Mouse (Mus musculus) urinary bladder, postnatal 0 days (tissue): ENCODE results near the gene Scgb1b12. TPM values are rescaled to one million over a fixed set of nuclear protein-coding genes. Genes with fewer than 3 reads are reported as not detected.

ENCODE experiments used
- polyA plus RNA-seq: library from polyadenylated mRNA; unstranded; fragments of >200 nt; fragmentation: Nextera tagmentation; extraction: Ambion mirVana; gene quantifications from 2 replicates; pipeline ENCODE4 v1.2.1, GENCODE M21; 2015

Gene Scgb1b12
- polyA plus RNA-seq: not detected in 2 replicates

DNA sequence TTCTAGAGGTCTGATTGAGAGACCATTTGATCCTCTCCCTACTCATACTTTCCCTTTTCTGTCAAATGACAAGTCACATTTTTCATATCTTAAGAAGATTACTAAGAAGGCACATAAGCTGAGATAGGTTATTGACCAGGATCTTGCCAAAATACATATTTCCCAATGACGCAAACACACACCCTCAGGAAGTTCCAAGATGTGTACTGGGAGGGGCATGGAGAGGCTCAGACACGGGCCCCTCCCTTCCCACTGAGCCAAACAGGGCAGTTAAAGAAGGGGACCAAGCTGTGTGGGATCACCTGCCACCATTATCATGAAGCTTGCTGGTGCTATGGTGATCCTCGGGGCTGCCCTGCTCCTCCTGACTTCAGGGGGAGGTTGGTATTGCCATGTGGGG is at the start of gene Scgb1b12:
Gene Scgb1b12 (plus strand): TSS at position 301 of the 400 bp plus-strand sequence.

DNA sequence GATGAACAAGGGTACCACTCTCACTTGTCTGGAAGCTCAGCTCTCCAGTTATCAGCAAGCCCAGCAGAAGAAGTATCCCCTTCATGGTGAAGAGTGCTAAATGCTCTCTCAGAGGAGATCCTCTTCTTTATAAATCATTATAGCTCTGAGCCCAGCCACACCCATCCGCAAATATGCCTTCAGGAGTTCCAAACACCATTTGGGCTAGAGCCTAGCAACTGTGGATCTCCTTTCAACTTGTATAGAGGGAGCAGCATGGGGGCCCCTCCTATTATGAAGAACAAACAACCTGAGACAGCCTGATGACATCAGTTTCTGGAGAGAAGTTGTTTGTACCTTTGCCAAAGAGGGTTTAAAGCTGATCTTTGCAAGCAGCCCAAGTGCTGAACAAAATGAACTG is 6.8 kb upstream of the Scgb1b12 start, which contains the start of gene Scgb2b12:
Gene Scgb2b12 (minus strand): TSS at position 101 of the 400 bp plus-strand sequence.

Other genes with a start within 250 kb of the Scgb1b12 start
- gene Scgb1b10, start 233.3 kb upstream of the Scgb1b12 start, polyA plus RNA-seq: not detected in 2 replicates
- gene Scgb2b11, start 123.0 kb upstream of the Scgb1b12 start, polyA plus RNA-seq: not detected in 2 replicates
- gene Scgb1b11, start 111.3 kb upstream of the Scgb1b12 start, polyA plus RNA-seq: not detected in 2 replicates
- gene Scgb2b12, start 6.9 kb upstream of the Scgb1b12 start, polyA plus RNA-seq: not detected in 2 replicates
- not detected in 2 replicates for gene Scgb1b29, start 107.4 kb downstream of the Scgb1b12 start, polyA plus RNA-seq